Mouse (Mus musculus): Measurements from ENCODE around the gene Ppp2r5c.

The Ppp2r5c gene

DNA sequence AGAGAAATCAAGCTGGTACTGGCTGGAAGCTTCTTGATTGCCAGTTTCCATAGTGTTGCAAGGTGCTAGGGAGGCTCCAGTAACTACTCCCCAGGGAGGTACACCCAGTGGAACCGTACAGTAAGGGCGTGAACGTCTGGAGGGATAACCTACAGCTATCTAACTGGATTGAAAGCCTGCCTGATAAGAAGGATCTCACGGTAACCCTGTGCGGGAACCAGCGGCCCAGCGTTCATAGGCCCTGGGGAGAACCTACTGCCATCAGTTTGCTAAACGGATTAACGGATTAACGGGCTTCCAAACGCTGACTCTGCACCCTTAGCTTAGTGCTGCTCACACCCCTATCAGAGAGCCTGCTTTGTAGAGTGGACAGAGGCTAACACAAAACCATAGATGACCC, 116.5 kb downstream of the Ppp2r5c start:
- peak; percentile 79 for DNase-seq

GRCm38 (mm10) chr12:110564848-110565247, 117.9 kb downstream of the Ppp2r5c start:
- DNase-seq, result no peak

DNA sequence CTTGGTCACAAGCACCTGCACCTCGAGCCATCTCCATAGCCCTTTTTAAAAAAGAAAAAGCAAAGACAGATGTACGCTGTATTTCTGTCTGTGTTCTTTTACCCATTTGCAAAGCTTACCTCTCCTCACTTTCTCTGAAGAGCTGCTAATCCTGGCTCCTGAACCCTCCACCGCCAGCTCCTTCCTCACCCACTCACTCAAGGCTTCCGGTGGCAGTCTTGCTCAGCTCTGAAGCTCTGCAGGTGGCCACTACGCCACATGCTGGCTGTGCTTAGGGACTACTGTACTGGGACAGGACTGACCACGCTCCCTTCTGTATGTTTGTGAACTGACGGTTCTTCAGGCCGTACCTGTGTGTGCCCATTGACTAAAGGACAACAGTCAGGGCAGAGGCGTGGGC, 119.4 kb downstream of the Ppp2r5c start:
- DNase-seq, result no peak

GRCm38 (mm10) chr12:110571050-110571449, 124.1 kb downstream of the Ppp2r5c start:
- no peak for DNase-seq

DNA sequence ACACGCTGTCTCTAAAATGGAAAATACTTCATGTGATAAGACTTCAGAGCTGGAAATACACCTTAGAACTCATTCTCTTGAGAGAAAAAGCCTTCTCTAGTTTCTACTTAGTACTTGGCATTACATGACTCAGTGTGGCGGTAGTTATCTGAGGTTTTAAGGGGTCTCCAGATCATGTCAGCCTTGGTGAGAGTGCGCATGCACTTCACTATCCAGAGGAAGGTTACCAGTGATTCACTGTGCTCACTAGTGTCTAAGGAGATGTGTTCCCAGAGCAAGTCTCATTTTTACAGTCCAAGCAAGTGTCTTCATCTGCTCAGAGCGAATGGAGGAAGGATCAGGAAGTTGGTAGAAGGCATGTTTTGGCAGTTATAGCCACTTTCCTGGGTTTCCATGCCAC, 125.4 kb downstream of the Ppp2r5c start:
- DNase-seq, result no peak

DNA sequence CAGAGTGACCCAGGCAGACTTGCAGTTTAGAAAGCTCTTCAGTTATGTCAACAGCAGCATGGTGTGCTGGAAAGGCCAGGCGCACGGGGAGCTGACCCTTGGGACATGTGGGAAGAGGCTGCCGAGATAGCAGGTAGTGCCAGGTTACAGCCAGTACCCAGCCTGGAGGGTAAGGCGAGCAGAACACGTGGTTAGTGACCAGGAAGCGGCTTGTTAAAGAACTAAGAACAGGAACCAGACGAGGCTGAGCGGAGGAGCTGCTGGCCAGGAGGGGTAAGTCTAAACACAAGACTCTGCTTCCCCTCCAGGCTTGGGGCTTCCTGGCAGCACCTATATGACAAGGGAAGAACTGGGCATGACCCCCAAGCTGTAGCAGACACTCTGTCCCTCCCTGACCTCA, 126.7 kb downstream of the Ppp2r5c start:
- no peak for DNase-seq

DNA sequence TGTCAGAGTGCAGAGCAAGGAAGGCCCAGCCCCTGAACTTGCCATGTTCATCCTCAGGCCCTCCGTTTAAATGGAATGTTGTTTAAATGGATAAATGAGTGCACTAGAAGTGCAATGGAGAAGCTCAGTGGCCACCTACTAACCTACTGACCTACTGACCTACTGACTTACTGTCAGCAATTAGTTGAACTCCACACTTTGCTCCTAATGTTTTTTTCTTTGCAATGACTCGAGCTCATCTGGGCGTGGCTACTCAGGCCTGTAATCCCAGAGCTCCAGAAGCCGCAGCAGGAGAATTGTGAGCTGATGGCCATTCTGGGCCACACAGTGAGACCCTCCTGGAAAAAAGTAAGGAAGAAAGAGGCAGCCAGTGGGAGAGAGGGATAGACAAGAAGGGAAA, 129.0 kb downstream of the Ppp2r5c start:
- no peak for DNase-seq

GRCm38 (mm10) chr12:110578333-110578732, 131.4 kb downstream of the Ppp2r5c start:
- DNase-seq, result no peak

GRCm38 (mm10) chr12:110588622-110589021, 141.7 kb downstream of the Ppp2r5c start:
- DNase-seq, result no peak

DNA sequence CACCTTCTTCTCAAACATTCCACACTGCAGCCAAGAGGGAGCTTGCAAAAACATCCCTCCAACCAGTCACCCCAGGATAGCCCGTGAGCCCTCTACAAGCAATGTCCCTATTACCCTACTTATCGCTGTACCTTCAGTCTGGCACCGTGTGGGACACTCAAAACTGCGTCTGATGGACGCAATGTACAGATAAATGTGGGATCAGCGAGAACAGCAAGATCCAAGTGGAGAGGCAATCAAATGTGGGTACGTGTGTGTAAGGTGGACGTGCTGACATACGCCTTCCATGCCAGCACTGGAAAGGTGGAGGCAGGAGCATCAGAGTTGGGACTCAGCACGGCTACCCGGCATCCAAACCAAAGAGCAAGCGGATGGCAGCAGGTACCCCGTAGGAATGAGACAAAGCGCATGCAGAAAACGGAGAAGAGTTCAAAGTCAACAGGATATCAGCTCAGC, 143.9 kb downstream of the Ppp2r5c start:
- DNase-seq, result no peak

DNA sequence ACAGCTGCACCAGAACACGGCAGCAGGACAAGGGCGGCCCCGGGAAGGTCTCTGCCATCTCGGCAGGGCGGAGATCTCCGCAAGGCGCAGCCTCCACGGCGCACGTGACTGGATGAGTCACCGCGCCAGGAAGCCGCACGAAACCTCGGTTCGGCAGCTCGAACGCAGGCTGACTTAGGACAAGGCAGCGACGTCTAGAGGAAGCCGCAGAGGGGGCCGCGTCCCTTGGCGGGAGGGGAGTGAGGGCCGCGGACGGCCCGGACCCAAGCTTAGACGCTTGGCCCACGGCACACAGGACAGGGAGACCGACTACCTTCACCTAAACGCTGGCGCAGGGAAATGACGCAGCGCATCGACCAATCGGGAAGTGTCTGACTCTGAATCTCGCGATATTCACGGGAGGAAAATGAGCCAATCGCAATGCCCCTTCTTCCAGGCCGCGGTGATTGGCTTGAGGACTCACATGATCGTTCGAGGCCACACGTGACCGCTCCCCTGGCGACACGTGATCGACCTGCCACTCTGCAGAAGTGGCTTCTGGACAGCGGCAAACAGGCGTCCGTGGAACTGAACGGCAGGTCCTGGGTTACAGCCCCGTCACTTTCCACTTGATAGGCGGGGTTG, 144.5 kb downstream of the Ppp2r5c start:
- DNase-seq, result peak; percentile 100

DNA sequence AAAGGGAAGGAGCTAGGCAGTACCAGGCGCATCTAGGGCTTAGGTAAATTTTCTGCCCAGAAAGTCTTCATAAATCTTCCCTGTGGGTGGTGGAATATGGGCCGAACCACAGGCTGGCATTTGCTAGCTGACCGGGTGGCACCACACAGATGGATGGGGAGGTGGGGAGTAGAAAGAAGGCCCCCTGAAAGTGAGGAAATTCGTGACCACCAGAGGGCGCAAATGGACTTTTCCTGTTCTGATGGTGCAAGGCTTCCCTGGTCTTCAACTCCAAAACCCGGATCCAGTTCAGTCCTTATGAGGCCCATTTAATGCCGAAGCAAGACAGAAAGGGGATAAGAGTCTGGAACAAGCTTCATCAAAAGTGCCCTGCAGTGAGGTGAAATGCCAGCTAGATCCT, 151.6 kb downstream of the Ppp2r5c start:
- peak; percentile 87 for DNase-seq

DNA sequence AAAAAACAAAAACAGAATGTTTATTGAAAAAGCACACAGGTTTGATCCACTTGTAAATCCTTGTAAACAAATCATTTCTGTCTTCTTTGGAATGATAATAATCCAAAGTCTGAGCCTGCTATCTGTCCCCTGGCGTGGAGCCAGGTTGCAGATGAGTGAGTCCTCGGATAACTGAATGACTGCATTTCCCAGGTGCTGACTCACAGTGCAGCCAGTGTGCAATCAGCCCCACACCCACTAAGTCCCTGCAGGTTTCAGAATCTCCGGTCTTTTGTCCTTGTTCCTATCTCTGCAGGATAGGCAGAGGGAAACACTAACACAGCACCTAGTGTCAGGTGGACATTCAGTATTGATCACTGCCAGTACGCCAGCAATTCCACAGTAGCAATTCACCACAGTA, 152.9 kb downstream of the Ppp2r5c start:
- DNase-seq, result no peak

DNA sequence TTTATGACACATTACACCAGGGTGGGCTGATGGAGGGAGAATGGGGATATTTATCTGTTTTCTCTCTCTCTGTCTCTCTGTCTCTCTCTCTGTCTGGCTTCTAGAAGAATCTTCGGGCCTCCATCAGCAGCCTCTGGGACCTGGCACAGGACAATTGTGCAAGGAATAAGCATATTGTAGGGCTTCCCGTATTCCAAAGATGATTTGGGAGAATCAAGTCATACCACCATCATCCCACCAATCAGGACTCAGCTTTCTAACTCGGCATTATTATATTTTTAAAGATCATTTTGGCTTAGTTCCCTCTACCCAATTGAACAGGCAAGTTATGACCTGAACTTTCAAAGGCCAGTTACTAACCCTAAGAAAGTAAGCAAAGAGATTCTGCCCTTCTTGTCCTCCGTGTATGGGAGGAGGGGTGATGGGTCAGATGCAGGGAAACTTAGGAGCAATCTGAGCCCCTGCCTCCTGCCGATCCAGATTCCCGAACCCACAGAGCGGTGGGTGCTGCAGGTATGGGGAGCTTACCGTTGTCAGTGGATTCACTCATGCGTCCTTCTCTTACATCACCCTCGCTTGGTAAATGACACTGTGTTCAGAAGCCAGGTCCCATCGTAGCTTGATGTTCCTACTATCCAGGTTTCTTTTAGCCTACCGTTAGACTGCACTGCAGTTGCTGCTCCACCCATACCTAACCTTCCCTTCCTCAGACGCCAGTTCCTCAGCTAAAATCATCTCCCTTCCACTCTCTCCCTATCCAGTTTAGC, 153.5 kb downstream of the Ppp2r5c start:
- no peak for DNase-seq

DNA sequence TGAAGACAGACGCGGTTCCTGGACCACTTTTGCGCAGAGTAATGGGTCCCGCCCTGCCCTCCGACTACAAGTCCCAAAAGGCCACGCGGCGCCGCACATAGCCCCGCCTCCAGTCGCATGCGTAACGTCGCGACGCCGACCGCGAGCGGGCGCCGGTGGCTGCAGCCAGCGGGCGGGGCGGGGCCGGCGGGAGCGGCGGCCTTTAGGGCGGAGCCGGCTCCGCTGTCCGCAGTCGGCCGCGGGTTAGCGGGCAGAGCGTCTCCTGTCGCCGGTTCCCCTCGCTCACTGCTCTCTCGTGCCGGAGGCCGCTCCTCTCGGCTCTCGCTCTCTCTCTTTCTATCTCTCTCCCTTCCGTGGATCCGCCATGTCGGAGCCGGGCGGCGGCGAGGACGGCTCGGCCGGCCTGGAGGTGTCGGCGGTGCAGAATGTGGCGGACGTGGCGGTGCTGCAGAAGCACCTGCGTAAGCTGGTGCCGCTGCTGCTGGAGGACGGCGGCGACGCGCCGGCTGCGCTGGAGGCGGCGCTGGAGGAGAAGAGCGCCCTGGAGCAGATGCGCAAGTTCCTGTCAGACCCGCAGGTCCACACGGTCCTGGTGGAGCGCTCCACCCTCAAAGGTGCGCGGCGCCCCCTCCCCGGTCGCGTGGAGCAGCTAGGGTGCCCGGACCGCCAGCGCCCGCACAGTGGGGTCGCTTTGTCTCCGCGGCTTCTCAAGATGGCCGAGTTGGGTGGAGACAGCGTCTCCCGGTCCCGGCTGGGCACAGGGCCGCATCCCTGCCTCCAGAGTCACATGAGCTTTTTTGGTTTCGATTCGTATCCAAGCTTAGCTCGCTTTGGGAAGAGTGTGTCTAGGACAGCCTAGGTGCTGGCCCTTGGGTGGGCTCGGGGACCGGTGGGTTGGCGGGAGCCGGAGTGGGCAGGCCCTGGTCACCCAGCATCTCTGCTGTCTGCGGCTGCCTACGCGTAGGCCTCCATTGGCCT, 154.6 kb downstream of the Ppp2r5c start, which contains the start of gene Dync1h1:
Gene Dync1h1 (plus strand): TSS at position 212 of the 978 bp plus-strand sequence.
- peak; percentile 95 for DNase-seq

DNA sequence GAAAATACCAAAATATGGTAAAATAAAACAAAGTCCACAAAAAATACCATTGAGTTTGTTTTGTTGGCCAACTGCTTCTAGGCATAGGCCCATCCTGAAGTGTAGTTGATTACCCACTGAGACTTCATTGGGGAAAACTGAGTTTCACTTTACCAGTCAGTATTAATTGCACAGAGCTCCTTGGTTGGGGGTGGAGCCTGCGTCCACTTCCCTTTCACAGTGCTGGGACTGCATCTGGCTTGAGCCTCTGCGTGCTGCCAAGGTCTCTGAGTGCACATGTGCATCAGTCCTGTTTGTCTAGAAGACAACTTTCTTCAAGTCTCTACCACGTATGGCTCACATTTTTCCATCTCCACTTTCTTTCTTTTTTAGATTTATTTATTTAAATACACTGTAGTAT, 159.2 kb downstream of the Ppp2r5c start:
- no peak for DNase-seq

DNA sequence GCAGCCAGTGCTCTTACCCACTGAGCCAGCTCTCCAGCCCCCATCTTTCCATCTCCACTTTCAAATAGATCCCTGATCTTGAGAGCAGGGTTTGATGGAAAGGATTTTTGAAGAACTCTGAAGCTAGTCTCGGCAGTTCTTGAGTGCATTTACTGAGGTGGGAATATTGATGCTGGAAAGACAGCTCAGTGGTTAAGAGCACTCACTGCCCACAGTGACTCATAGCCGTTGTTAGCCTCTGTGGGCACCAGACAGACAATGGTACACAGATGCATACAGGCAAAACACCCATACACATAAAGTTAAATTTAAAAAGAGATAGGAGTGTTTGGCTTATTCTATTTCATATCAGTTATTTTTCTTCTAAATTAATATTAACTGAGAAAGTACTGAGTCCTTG, 159.8 kb downstream of the Ppp2r5c start:
- DNase-seq, result no peak

- DNase-seq, result peak; percentile 16
These were observed 161.7 kb downstream of the Ppp2r5c start for GRCm38 (mm10) chr12:110608460-110609152.

GRCm38 (mm10) chr12:110609153-110609497, 162.2 kb downstream of the Ppp2r5c start:
- DNase-seq, result no peak

GRCm38 (mm10) chr12:110610713-110611112, 163.8 kb downstream of the Ppp2r5c start:
- DNase-seq, result no peak

DNA sequence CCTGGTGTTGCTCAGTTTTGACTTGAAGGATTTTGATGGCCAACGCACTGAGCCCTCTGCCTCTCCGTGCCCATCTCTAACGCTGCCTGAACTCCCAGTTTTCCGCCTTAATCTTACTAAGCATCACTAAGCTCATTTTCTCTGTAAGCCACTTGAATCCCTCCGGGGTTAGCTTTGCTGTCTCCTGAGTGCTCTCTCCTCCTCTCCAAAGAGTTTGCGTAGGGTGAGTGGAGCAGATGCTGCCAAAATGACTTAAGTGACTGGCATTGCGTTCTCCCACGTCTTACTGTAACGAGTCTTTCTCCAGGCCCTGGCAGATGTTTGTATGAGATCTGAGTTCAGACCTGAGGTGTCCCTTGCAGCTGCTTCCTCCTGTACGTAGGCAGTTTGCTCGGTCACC, 183.1 kb downstream of the Ppp2r5c start:
- peak; percentile 68 for DNase-seq
